Mouse (Mus musculus): ENCODE results near the gene Smok3c. TPM values are rescaled to one million over a fixed set of nuclear protein-coding genes. Genes with fewer than 3 reads are reported as not detected.
"Not testable (repeated sequence)": the region's sequence is repeated elsewhere in the genome, so short reads cannot be mapped to it uniquely, and the experiment has no call there.

Gene Smok3c
- total RNA-seq, 4 experiments from 2014 or later: not detected

GRCm38 (mm10) chr5:138104976-138105375, 52.0 kb downstream of the Smok3c start:
- DNase-seq (ENCODE audit: low spot score): no peak

- no peak for DNase-seq (ENCODE audit: low spot score)
These were observed 54.1 kb downstream of the Smok3c start for GRCm38 (mm10) chr5:138107130-138107529.

GRCm38 (mm10) chr5:138109847-138110396, 56.9 kb downstream of the Smok3c start:
- not testable (repeated sequence) for DNase-seq (ENCODE audit: low spot score)

Other genes with a start within 250 kb of the Smok3c start
- 1 to 10 TPM in 3 of 4 experiments, under 1 TPM in 1; 0.87 to 4.1 (median 2.1) TPM for gene Pilra, start 216.9 kb upstream of the Smok3c start, total RNA-seq (2022)
- 1 to 10 TPM in 2 of 4 experiments, under 1 TPM in 2; 0.44 to 2.8 (median 1.1) TPM for gene Pilrb1, start 195.1 kb upstream of the Smok3c start, total RNA-seq (2022)
- gene Pilrb2, start 181.4 kb upstream of the Smok3c start, total RNA-seq (2022): 1 to 10 TPM in 1 of 4 experiments, under 1 TPM in 2, not detected in 1; 0.65 to 5.4 (median 0.75) TPM
- under 1 TPM; 0.19 to 0.34 (median 0.32) TPM for gene Cyp3a13, start 131.6 kb upstream of the Smok3c start, total RNA-seq (2022)
- under 1 TPM; 0.09 to 0.34 (median 0.24) TPM for gene Gjc3, start 90.1 kb upstream of the Smok3c start, total RNA-seq (2022)
- gene Azgp1, start 71.7 kb upstream of the Smok3c start, total RNA-seq (2022): not detected
- gene Smok3a, start 31.9 kb upstream of the Smok3c start, total RNA-seq (2022): not detected
- not detected for gene Smok3b, start 31.8 kb upstream of the Smok3c start, total RNA-seq (2022)
- gene Zkscan1, start 31.9 kb downstream of the Smok3c start, total RNA-seq (2022): 10 to 100 TPM; 13.7 to 16.2 (median 15.3) TPM
- gene Zscan21, start 63.7 kb downstream of the Smok3c start, total RNA-seq (2022): 10 to 100 TPM; 11.2 to 12.9 (median 11.9) TPM
- 1 to 10 TPM; 6.2 to 8.5 (median 8.3) TPM for gene Zfp113, start 102.5 kb downstream of the Smok3c start, total RNA-seq (2022)
- 100 to 1,000 TPM; 117 to 139 (median 133) TPM for gene Cops6, start 107.9 kb downstream of the Smok3c start, total RNA-seq (2022)
- gene Ap4m1, start 118.8 kb downstream of the Smok3c start, total RNA-seq (2022): 10 to 100 TPM in 1 of 4 experiments, 1 to 10 TPM in 3; 6.0 to 11.3 (median 7.6) TPM
- gene Mcm7, start 119.2 kb downstream of the Smok3c start, total RNA-seq (2022): 10 to 100 TPM in 1 of 4 experiments, 1 to 10 TPM in 3; 7.2 to 11.5 (median 8.2) TPM
- 10 to 100 TPM; 32.6 to 34.7 (median 34.2) TPM for gene Taf6, start 134.3 kb downstream of the Smok3c start, total RNA-seq (2022)
- gene Cnpy4, start 134.3 kb downstream of the Smok3c start, total RNA-seq (2022): 1 to 10 TPM; 4.9 to 7.0 (median 5.9) TPM
- gene Mblac1, start 141.1 kb downstream of the Smok3c start, total RNA-seq (2022): 1 to 10 TPM; 1.8 to 4.3 (median 2.4) TPM
- 1 to 10 TPM in 1 of 4 experiments, under 1 TPM in 3; 0.56 to 1.3 (median 0.66) TPM for gene Nxpe5, start 172.7 kb downstream of the Smok3c start, total RNA-seq (2022)
- 10 to 100 TPM; 54.5 to 61.7 (median 56.2) TPM for gene Lamtor4, start 202.3 kb downstream of the Smok3c start, total RNA-seq (2022)
- gene BC037034, start 210.8 kb downstream of the Smok3c start, total RNA-seq (2022): 1 to 10 TPM; 2.7 to 4.4 (median 3.4) TPM
- under 1 TPM in 1 of 4 experiments, not detected in 3; 0.17 TPM for gene Gal3st4, start 219.6 kb downstream of the Smok3c start, total RNA-seq (2022)
- not detected for gene Gm43720, start 226.8 kb downstream of the Smok3c start, total RNA-seq (2022)
- gene Gpc2, start 226.8 kb downstream of the Smok3c start, total RNA-seq (2022): under 1 TPM in 2 of 4 experiments, not detected in 2; 0.22 to 0.34 TPM
- gene Stag3, start 227.0 kb downstream of the Smok3c start, total RNA-seq (2022): not detected

All from heart, adult 8-10 months (tissue).